Mouse (Mus musculus): ENCODE measurements around the gene Atl3. TPM values are rescaled to one million over a fixed set of nuclear protein-coding genes. Genes with fewer than 3 reads are reported as not detected.
"Not testable (repeated sequence)": the region's sequence is repeated elsewhere in the genome, so short reads cannot be mapped to it uniquely, and the experiment has no call there.

Gene Atl3
- polyA plus RNA-seq, 1 experiment from 2014 or later = 5.6 TPM

DNA sequence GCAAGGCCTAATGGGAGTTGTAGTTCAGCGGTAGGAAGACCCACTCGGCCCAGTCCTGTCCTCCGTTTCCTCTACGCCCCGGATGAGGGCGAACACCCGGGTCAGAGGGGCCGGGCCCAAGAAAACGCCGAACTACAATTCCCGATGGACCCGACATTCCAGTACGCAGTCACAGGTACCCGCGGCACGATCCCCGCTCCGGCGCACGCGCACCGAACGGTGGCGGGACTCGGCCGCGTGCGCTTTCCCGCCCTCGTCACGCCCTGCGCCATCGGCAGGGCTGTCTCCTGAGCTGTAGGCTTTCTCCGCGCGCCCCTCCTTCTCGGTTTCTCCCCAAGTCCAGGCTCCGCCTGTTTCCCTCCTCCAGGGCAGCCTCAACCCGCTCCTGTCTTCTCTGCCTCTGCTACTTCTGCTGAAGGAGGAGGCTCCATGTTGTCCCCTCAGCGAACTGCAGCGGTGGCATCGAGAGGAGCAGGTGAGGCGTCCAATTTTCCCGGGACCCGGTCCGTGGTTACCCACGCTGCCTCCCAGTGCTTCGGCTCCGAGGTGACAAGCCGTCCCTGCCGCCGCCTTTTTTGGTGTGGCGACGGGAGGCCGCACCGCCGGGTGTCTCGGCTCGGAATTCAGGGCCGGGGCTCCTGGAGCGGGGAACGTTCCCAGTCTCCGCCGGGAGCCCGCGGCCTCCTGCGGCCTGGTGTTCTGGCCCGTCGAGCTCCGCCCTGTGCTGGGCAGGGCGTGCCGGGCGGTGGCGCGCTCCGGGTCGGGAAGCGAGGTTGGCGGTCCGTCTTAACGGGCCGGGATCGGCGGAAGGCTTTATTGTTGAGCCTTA is 561 bp downstream of the Atl3 start:
- Histone ChIP-seq H3K9ac (ENCODE audit: low read depth, low read length) (peak overlapping the region; percentile 96), H3K4me3 (ENCODE audit: low read depth, low read length) (peak overlapping the region; percentile 86), H3K36me3 (ENCODE audit: control insufficient read depth, insufficient read depth) (no peaks in the 10 kb centered on the region), H3K4me1 (ENCODE audit: control insufficient read depth, low read depth, low read length) (peaks cover 14% of the 10 kb centered on the region), H3K9me3 (replicated peaks; ENCODE audit: control insufficient read depth, low read length) (no peaks in the 10 kb centered on the region), H3K27ac (ENCODE audit: low read length) (peak overlapping the region; percentile 98), H3K27me3 (ENCODE audit: control insufficient read depth, insufficient read depth, low read depth, low read length) (no peaks in the 10 kb centered on the region), H3K4me2 (ENCODE audit: low read depth, low read length) (peak overlapping the region; percentile 99)
- under 1% methylated on average over 84 of the region's 84 CpGs for WGBS (ENCODE audit: insufficient replicate concordance)
- ATAC-seq (ENCODE audit: low read depth) = peak; percentile 94

DNA sequence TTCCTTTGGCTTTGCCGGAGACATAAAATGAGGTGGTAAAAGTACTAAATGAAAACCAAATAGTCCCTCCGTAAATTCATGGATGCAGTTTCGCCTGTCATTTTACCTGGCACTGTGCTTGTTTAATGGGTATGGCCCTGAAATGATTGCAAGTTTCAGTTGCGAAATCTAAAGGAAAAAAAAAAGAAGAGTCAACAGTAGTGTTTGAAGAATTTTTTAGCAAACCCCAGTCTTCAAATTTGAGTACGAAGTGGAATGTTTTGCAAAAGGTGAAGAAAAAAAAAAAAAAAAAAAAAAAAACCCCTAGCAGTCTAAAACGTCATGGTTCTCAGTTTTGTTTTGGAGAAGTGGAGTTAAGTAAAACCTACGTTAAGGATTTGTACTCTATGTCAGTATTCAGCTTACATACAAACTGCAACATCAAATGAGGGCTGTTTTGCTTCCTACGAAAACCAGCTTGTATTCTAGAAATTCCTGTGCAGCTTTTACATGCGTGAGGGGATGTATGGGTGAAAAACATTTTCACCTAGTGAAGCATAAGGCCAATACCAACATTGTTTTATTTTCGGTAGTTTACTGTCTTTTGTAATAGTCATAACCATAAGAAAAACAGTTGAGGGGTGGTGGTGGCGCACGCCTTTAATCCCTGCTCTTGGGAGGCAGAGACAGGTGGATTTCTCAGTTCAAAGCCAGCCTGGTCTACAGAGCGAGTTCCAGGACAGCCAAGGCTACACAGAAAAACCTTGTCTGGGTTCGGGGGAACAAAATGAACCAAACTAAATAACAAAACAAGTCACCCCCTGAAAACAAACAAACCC is 1.6 kb downstream of the Atl3 start:
- no peaks in the 10 kb centered on the region for H3K9me3 ChIP-seq (replicated peaks; ENCODE audit: control insufficient read depth, low read length)
- H3K36me3 ChIP-seq (ENCODE audit: control insufficient read depth, insufficient read depth) = no peaks in the 10 kb centered on the region
- peak overlapping the region; percentile 96 for H3K9ac ChIP-seq (ENCODE audit: low read depth, low read length)
- no peaks in the 10 kb centered on the region for H3K27me3 ChIP-seq (ENCODE audit: control insufficient read depth, insufficient read depth, low read depth, low read length)
- H3K27ac ChIP-seq (ENCODE audit: low read length) = peak overlapping the region; percentile 73
- 23% methylated on average over 14 of the region's 14 CpGs for WGBS (ENCODE audit: insufficient replicate concordance)
- H3K4me2 ChIP-seq (ENCODE audit: low read depth, low read length) = peak overlapping the region; percentile 99
- H3K4me1 ChIP-seq (ENCODE audit: control insufficient read depth, low read depth, low read length) = peaks cover 14% of the 10 kb centered on the region
- ATAC-seq (ENCODE audit: low read depth) = no peak
- peak overlapping the region; percentile 86 for H3K4me3 ChIP-seq (ENCODE audit: low read depth, low read length)

DNA sequence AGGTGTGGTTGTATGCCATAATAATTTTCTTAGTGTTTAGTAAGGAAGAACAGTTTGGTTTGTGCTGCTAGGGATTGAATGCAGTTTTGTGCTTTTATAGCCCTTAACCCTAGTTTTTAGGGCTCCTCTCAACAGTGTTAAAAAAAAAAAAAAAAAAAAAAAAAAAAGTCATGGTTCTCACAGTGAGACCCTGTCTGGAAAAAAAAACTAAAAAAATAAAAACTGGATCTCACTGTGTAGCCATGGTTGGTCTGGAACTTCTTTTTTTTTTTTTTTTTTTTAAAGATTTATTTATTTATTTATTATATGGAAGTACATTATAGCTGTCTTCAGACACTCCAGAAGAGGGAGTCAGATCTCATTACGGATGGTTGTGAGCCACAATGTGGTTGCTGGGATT is 2.2 kb downstream of the Atl3 start:
- Histone ChIP-seq H3K4me1 (ENCODE audit: control insufficient read depth, low read depth, low read length) (peaks cover 14% of the 10 kb centered on the region), H3K4me2 (ENCODE audit: low read depth, low read length) (peak overlapping the region; percentile 99; the same call in 1 of the 2 replicates), H3K9ac (ENCODE audit: low read depth, low read length) (peak overlapping the region; percentile 96; the same call in 1 of the 2 replicates)
- not testable (repeated sequence) for H3K4me3 ChIP-seq (ENCODE audit: low read depth, low read length); H3K27ac ChIP-seq (ENCODE audit: low read length); H3K9me3 ChIP-seq (replicated peaks; ENCODE audit: control insufficient read depth, low read length); H3K27me3 ChIP-seq (ENCODE audit: control insufficient read depth, insufficient read depth, low read depth, low read length); H3K36me3 ChIP-seq (ENCODE audit: control insufficient read depth, insufficient read depth); ATAC-seq (ENCODE audit: low read depth)
- 79% methylated on average over 1 of the region's 1 CpGs for WGBS (ENCODE audit: insufficient replicate concordance)

DNA sequence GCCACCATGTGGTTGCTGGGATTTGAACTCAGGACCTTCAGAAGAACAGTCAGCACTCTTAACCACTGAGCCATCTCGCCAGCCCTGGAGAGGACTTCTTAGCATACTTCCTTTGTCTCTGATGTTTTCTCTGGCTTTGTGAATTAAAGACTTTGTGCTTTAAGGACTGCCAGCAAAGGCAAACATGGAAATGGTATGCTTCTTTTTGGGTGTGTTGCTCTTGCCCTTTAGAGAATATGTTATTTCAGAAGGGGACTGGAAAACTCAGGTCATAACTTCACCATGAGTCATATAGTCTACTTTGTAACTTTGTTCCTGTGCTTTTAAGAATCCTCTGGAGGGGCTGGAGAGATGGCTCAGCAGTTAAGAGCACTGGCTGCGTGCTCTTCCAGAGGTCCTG is 5.0 kb downstream of the Atl3 start:
- WGBS (ENCODE audit: insufficient replicate concordance) = 86% methylated on average over 2 of the region's 2 CpGs
- no peak overlapping the region for H3K4me2 ChIP-seq (ENCODE audit: low read depth, low read length)
- H3K36me3 ChIP-seq (ENCODE audit: control insufficient read depth, insufficient read depth) = no peaks in the 10 kb centered on the region
- no peaks in the 10 kb centered on the region for H3K9me3 ChIP-seq (replicated peaks; ENCODE audit: control insufficient read depth, low read length)
- peaks cover 9% of the 10 kb centered on the region for H3K4me1 ChIP-seq (ENCODE audit: control insufficient read depth, low read depth, low read length)
- H3K27me3 ChIP-seq (ENCODE audit: control insufficient read depth, insufficient read depth, low read depth, low read length) = no peaks in the 10 kb centered on the region
- no peak overlapping the region for H3K4me3 ChIP-seq (ENCODE audit: low read depth, low read length)
- ATAC-seq (ENCODE audit: low read depth) = no peak
- H3K27ac ChIP-seq (ENCODE audit: low read length) = no peak overlapping the region
- no peak overlapping the region for H3K9ac ChIP-seq (ENCODE audit: low read depth, low read length)

DNA sequence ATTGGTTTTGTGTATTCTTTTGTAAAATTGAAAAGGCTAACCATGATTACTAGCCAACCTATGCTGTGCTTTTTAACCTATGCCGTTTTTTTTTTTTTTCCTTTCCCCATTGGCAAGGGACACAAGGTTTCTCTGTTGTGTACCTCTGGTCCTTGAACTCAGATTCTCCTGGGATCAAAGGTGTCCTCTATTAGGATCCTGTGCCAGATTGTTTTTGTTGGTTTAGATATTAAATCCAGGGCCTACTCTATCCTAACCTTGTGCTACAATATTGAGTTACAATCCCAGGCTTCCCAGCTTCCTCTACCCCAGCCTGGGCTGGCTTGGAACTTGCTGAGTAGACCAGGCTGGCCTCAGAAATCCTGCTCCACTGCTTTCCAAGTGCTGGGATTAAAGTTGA is 6.9 kb downstream of the Atl3 start:
- Histone ChIP-seq H3K36me3 (ENCODE audit: control insufficient read depth, insufficient read depth) (no peaks in the 10 kb centered on the region), H3K4me2 (ENCODE audit: low read depth, low read length) (no peak overlapping the region), H3K9ac (ENCODE audit: low read depth, low read length) (no peak overlapping the region), H3K4me3 (ENCODE audit: low read depth, low read length) (no peak overlapping the region), H3K27ac (ENCODE audit: low read length) (no peak overlapping the region), H3K9me3 (replicated peaks; ENCODE audit: control insufficient read depth, low read length) (no peaks in the 10 kb centered on the region), H3K27me3 (ENCODE audit: control insufficient read depth, insufficient read depth, low read depth, low read length) (no peaks in the 10 kb centered on the region), H3K4me1 (ENCODE audit: control insufficient read depth, low read depth, low read length) (peaks cover 3% of the 10 kb centered on the region)
- no peak for ATAC-seq (ENCODE audit: low read depth)
- WGBS (ENCODE audit: insufficient replicate concordance) = 77% methylated on average over 1 of the region's 1 CpGs

DNA sequence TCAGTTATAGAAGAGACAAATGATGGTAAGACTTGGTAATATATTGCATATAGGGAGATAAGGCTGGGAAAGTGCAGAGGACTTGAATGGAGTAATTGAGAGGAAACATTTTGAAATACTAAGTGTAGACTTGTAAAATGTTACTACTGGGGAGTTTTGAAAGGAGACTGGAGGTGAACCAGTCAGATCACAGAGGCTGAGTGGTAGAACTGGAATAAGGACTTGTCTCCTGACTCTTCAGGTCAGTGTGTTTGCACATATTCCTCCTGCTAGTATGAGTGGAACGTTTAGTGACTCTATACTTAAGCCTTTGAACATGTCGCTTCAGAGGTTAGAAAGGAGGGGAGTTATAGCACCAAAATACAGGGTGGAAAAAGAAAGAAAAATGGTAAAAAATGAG is 8.6 kb downstream of the Atl3 start:
- WGBS (ENCODE audit: insufficient replicate concordance) = 75% methylated on average over 2 of the region's 2 CpGs
- Histone ChIP-seq H3K4me3 (ENCODE audit: low read depth, low read length) (no peak overlapping the region), H3K27ac (ENCODE audit: low read length) (no peak overlapping the region), H3K36me3 (ENCODE audit: control insufficient read depth, insufficient read depth) (no peaks in the 10 kb centered on the region), H3K9me3 (replicated peaks; ENCODE audit: control insufficient read depth, low read length) (no peaks in the 10 kb centered on the region), H3K4me2 (ENCODE audit: low read depth, low read length) (no peak overlapping the region), H3K4me1 (ENCODE audit: control insufficient read depth, low read depth, low read length) (no peaks in the 10 kb centered on the region; the same call in 1 of the 2 replicates), H3K9ac (ENCODE audit: low read depth, low read length) (no peak overlapping the region), H3K27me3 (ENCODE audit: control insufficient read depth, insufficient read depth, low read depth, low read length) (no peaks in the 10 kb centered on the region)
- no peak for ATAC-seq (ENCODE audit: low read depth)

DNA sequence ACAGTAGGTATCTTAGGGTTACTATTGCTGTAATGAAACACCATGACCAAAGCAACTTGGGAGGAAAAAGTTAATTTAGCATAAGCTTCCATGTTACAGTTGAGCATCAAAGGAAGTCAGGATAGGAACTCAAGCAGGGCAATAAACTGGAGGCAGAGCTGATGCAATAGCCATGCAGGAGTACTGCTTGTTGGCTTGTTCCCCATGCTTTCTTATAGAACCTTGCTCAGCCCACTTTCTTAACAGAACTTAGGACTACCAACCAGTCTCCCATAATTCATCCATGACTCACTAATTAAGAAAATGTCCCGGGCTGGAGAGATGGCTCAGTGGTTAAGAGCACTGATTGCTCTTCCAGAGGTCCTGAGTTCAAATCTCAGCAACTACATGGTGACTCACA is 12.5 kb downstream of the Atl3 start:
- H3K27ac ChIP-seq (ENCODE audit: low read length) = no peak overlapping the region
- no peak overlapping the region for H3K4me2 ChIP-seq (ENCODE audit: low read depth, low read length)
- 55% methylated on average over 1 of the region's 1 CpGs for WGBS (ENCODE audit: insufficient replicate concordance)
- H3K9me3 ChIP-seq (replicated peaks; ENCODE audit: control insufficient read depth, low read length) = no peaks in the 10 kb centered on the region
- ATAC-seq (ENCODE audit: low read depth) = no peak
- no peaks in the 10 kb centered on the region for H3K27me3 ChIP-seq (ENCODE audit: control insufficient read depth, insufficient read depth, low read depth, low read length)
- H3K4me3 ChIP-seq (ENCODE audit: low read depth, low read length) = no peak overlapping the region
- peaks cover 6% of the 10 kb centered on the region for H3K36me3 ChIP-seq (ENCODE audit: control insufficient read depth, insufficient read depth)
- H3K4me1 ChIP-seq (ENCODE audit: control insufficient read depth, low read depth, low read length) = peaks cover under 1% of the 10 kb centered on the region; the same call in 1 of the 2 replicates
- no peak overlapping the region for H3K9ac ChIP-seq (ENCODE audit: low read depth, low read length)

DNA sequence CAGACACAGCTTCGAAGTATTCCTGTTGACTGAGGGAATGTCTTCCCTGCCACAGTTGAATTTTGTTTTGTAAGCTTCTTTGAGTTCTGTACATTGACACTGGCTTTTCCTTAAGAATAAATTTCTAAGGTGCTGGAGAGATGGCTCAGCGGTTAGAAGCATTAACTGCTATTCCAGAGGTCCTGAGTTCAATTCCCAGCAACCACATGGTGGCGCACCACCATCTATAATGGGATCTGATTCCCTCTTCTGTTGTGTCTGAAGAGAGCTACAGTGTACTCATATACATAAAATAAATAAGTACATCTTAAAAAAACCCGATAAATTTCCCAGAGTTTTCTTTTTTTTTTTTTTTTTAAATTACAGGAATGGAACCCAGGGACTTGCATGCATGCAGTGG is 14.2 kb downstream of the Atl3 start:
- Histone ChIP-seq H3K4me3 (ENCODE audit: low read depth, low read length) (no peak overlapping the region), H3K27ac (ENCODE audit: low read length) (no peak overlapping the region), H3K4me2 (ENCODE audit: low read depth, low read length) (no peak overlapping the region), H3K9ac (ENCODE audit: low read depth, low read length) (no peak overlapping the region), H3K36me3 (ENCODE audit: control insufficient read depth, insufficient read depth) (peaks cover 8% of the 10 kb centered on the region), H3K9me3 (replicated peaks; ENCODE audit: control insufficient read depth, low read length) (no peaks in the 10 kb centered on the region), H3K27me3 (ENCODE audit: control insufficient read depth, insufficient read depth, low read depth, low read length) (no peaks in the 10 kb centered on the region), H3K4me1 (ENCODE audit: control insufficient read depth, low read depth, low read length) (peaks cover 3% of the 10 kb centered on the region; the same call in 1 of the 2 replicates)
- WGBS (ENCODE audit: insufficient replicate concordance) = 71% methylated on average over 4 of the region's 4 CpGs
- no peak for ATAC-seq (ENCODE audit: low read depth)

DNA sequence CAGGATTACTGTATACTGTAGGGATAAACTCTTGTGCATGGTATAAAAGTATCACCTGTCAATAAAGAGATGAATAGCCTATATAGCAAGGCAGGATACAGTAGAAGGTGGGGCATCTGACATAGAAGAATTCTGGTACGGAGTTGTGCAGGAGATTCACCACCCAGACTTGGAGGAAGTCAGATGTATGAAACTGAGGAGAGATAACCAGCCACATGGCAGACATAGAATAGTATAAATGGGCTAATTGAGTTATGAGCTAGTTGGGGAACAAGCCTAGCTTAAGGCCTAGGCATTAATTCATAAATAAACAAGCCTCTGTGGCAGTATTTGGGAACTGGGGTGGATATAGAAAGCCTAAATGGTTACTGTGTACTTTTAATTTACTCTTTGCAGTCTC is 22.6 kb downstream of the Atl3 start:
- peaks cover 2% of the 10 kb centered on the region; the same call in 1 of the 2 replicates for H3K4me1 ChIP-seq (ENCODE audit: control insufficient read depth, low read depth, low read length)
- WGBS (ENCODE audit: insufficient replicate concordance) = 34% methylated on average over 1 of the region's 1 CpGs
- H3K27me3 ChIP-seq (ENCODE audit: control insufficient read depth, insufficient read depth, low read depth, low read length) = no peaks in the 10 kb centered on the region
- ATAC-seq (ENCODE audit: low read depth) = no peak
- peaks cover 8% of the 10 kb centered on the region; the same call in 1 of the 2 replicates for H3K36me3 ChIP-seq (ENCODE audit: control insufficient read depth, insufficient read depth)
- H3K9ac ChIP-seq (ENCODE audit: low read depth, low read length) = no peak overlapping the region
- H3K4me3 ChIP-seq (ENCODE audit: low read depth, low read length) = no peak overlapping the region
- no peak overlapping the region for H3K4me2 ChIP-seq (ENCODE audit: low read depth, low read length)
- no peaks in the 10 kb centered on the region for H3K9me3 ChIP-seq (replicated peaks; ENCODE audit: control insufficient read depth, low read length)
- H3K27ac ChIP-seq (ENCODE audit: low read length) = no peak overlapping the region
